14 mouse cellular contexts compared by ENCODE assay signal in the genomic region with DNA sequence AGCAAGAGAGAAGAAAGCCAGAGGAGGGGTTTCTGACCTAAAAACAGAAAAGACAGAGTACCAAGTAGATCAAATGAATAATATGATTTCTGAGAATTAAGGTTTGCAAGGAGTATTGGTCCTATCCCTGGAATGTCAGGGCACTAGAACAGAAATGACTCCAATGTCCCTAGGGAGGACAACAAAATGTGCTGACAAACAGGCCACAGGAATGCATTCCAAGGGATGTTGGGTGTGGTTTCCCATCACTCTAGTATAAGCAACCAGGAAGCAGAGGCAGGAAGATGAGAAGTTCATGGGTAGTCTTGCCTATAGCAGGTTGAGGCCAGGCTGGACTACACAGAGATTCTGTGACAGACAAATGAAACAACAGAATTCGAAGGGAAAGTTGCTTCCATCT.
"Had no signal": no experiment of that assay in that cellular context is flagged by ENCODE, and none has a peak within 500 bp of the region (broad histone marks: within the 10 kb centered on the region; RNA-seq: fewer than 3 reads in every experiment).

No protein-coding gene starts in this region.

- H3K9ac ChIP-seq: liver, embryonic 15.5 days; midbrain, embryonic 13.5 days; neural tube, embryonic 15.5 days; stomach, embryonic 15.5 days had no signal

- H3K9me3 ChIP-seq: limb, embryonic 10.5 days; liver, embryonic 15.5 days; midbrain, embryonic 13.5 days; neural tube, embryonic 15.5 days; stomach, embryonic 15.5 days had no signal

- H3K27me3 ChIP-seq: liver, embryonic 15.5 days; midbrain, embryonic 13.5 days; neural tube, embryonic 15.5 days; stomach, embryonic 15.5 days had no signal

- H3K4me1 ChIP-seq: limb, embryonic 10.5 days; liver, embryonic 15.5 days; midbrain, embryonic 13.5 days; neural tube, embryonic 15.5 days; stomach, embryonic 15.5 days had no signal

- H3K27ac ChIP-seq: left cerebral cortex, adult 2 months; limb, embryonic 10.5 days; liver, embryonic 15.5 days; midbrain, embryonic 13.5 days; neural tube, embryonic 15.5 days had no signal

- ATAC-seq: midbrain, embryonic 13.5 days had no signal

- H3K4me2 ChIP-seq: liver, embryonic 11.5 days; liver, embryonic 15.5 days; midbrain, embryonic 13.5 days; neural tube, embryonic 15.5 days; stomach, embryonic 15.5 days had no signal

- H3K4me3 ChIP-seq: left cerebral cortex, adult 2 months; limb, embryonic 10.5 days; liver, embryonic 15.5 days; midbrain, embryonic 13.5 days; myocyte; neural tube, embryonic 15.5 days; stomach, embryonic 15.5 days had no signal

- DNase-seq: kidney, adult 8-10 months; kidney, postnatal 14 days; lung, adult 2 months; lung, postnatal 14 days; spleen, adult 18-20 months; thymus, postnatal 36 days had no signal
